8 mouse cellular contexts compared by ENCODE assay signal in genomic region chr12:80060809-80061208, GRCm38 (mm10). TPM values are rescaled to one million over a fixed set of nuclear protein-coding genes. Genes with fewer than 3 reads are reported as not detected.
DNase-seq lines count a peak whose midpoint lies in the region; ATAC-seq and TF ChIP-seq lines count a peak whose summit lies in the region.

No protein-coding gene starts in this region.

- no peaks in the 10 kb centered on the region for H3K36me3 ChIP-seq in lung, embryonic 15.5 days
- H3K36me3 ChIP-seq in heart, embryonic 16.5 days (ENCODE audit: control insufficient read depth, insufficient read depth), result no peaks in the 10 kb centered on the region
- no peaks in the 10 kb centered on the region for H3K36me3 ChIP-seq in limb, embryonic 10.5 days
- H3K36me3 ChIP-seq in spleen, adult 2 months (ENCODE audit: control insufficient read depth, insufficient read depth, low read length), result no peaks in the 10 kb centered on the region

- TF ChIP-seq CTCF in spleen, adult 2 months (IDR thresholded peaks at IDR 0.05; ENCODE audit: extremely low read depth, insufficient read depth, insufficient read length, insufficient replicate concordance), result no peak

- H3K9ac ChIP-seq in lung, embryonic 15.5 days, result no peak overlapping the region
- H3K9ac ChIP-seq in heart, embryonic 16.5 days (ENCODE audit: low read length), result no peak overlapping the region; the same call in 1 of the 2 replicates

- no peak overlapping the region for H3K4me3 ChIP-seq in lung, embryonic 15.5 days
- no peak overlapping the region for H3K4me3 ChIP-seq in heart, embryonic 16.5 days (ENCODE audit: low read length)
- H3K4me3 ChIP-seq in limb, embryonic 10.5 days, result no peak overlapping the region
- no peak overlapping the region for H3K4me3 ChIP-seq in spleen, adult 2 months (ENCODE audit: extremely low read depth, insufficient read depth, insufficient read length)

- DNase-seq in lung, postnatal 25 days (ENCODE audit: low spot score), result no peak
- no peak for DNase-seq in limb, embryonic 10.5 days (ENCODE audit: low spot score)
- DNase-seq in spleen, adult 2 months (ENCODE audit: low read depth in 1 of 2, low spot score in 2 of 2), result peak; percentile 60 to 68
- DNase-seq in urinary bladder, postnatal 25 days (ENCODE audit: low spot score), result no peak
- DNase-seq in retina, postnatal 1 day, result no peak

- H3K4me2 ChIP-seq in lung, embryonic 15.5 days, result no peak overlapping the region
- no peak overlapping the region for H3K4me2 ChIP-seq in heart, embryonic 16.5 days (ENCODE audit: low read depth, low read length)

- WGBS in lung, embryonic 15.5 days, result 35% methylated on average over 1 of the region's 1 CpGs
- 41% methylated on average over 1 of the region's 1 CpGs for WGBS in heart, embryonic 16.5 days
- WGBS in limb, embryonic 10.5 days, result 59% methylated on average over 1 of the region's 1 CpGs
- 18% methylated on average over 1 of the region's 1 CpGs for WGBS in spleen, adult 2 months

- no peaks in the 10 kb centered on the region for H3K27me3 ChIP-seq in lung, embryonic 15.5 days
- H3K27me3 ChIP-seq in heart, embryonic 16.5 days (ENCODE audit: control insufficient read depth, insufficient read depth, low read length), result no peaks in the 10 kb centered on the region
- H3K27me3 ChIP-seq in limb, embryonic 10.5 days (ENCODE audit: low read depth, poor library complexity, severe bottlenecking), result no peaks in the 10 kb centered on the region; the same call in 1 of the 2 replicates
- no peaks in the 10 kb centered on the region for H3K27me3 ChIP-seq in spleen, adult 2 months (ENCODE audit: control insufficient read depth, insufficient read depth, low read length)

- TF ChIP-seq POLR2A in spleen, adult 2 months (IDR thresholded peaks at IDR 0.05; ENCODE audit: low read depth, low read length), result no peak

- H3K27ac ChIP-seq in lung, embryonic 15.5 days, result peak overlapping the region; percentile 88; the same call in 1 of the 2 replicates
- peak overlapping the region; percentile 93 for H3K27ac ChIP-seq in heart, embryonic 16.5 days (ENCODE audit: low read length)
- peak overlapping the region; percentile 96 for H3K27ac ChIP-seq in limb, embryonic 10.5 days
- peak overlapping the region; percentile 51; the same call in 1 of the 2 replicates for H3K27ac ChIP-seq in spleen, adult 2 months (ENCODE audit: insufficient read depth, low read length)

- H3K4me1 ChIP-seq in lung, embryonic 15.5 days, result peaks cover 49% of the 10 kb centered on the region
- peaks cover 50% of the 10 kb centered on the region for H3K4me1 ChIP-seq in heart, embryonic 16.5 days (ENCODE audit: control insufficient read depth, insufficient read depth, low read length)
- H3K4me1 ChIP-seq in limb, embryonic 10.5 days, result peaks cover 56% of the 10 kb centered on the region
- H3K4me1 ChIP-seq in spleen, adult 2 months (ENCODE audit: control insufficient read depth, insufficient read depth, insufficient read length), result peaks cover 41% of the 10 kb centered on the region; the same call in 1 of the 2 replicates

- no peaks in the 10 kb centered on the region for H3K9me3 ChIP-seq in lung, embryonic 15.5 days
- H3K9me3 ChIP-seq in heart, embryonic 16.5 days (replicated peaks; ENCODE audit: control insufficient read depth, low read length), result no peaks in the 10 kb centered on the region
- H3K9me3 ChIP-seq in limb, embryonic 10.5 days (replicated peaks), result no peaks in the 10 kb centered on the region

- no peak for ATAC-seq in lung, embryonic 15.5 days (ENCODE audit: borderline replicate concordance, extremely low read depth, low FRiP score, low TSS enrichment)
- ATAC-seq in heart, embryonic 16.5 days (replicated peaks; ENCODE audit: extremely low read depth, insufficient read depth, low FRiP score), result no peak
- no peak for ATAC-seq in inflammation-experienced regulatory T-cells, adult 6 months

RNA-seq across cellular contexts. Expression of gene Zfp36l1, which starts 52.0 kb away (rescaled TPM):
- polyA plus RNA-seq in lung, embryonic 15.5 days (2015; fragmentation: Nextera tagmentation; extraction: Ambion mirVana), result 139 and 147 TPM in 2 replicates
- polyA plus RNA-seq in heart, embryonic 16.5 days (2015; fragmentation: Nextera tagmentation; extraction: Ambion mirVana), result 85.5 and 90.1 TPM in 2 replicates
- polyA plus RNA-seq in limb, embryonic 10.5 days (2016; fragmentation: Nextera tagmentation; extraction: Ambion mirVana), result 88.4 and 96.4 TPM in 2 replicates
- polyA plus RNA-seq in spleen, adult 2 months (2012; rRNA removed), result 251 and 372 TPM in 2 replicates
- polyA plus RNA-seq in inflammation-experienced regulatory T-cells, adult 6 months (2017; shearing (Covaris generic)), result 100 to 1,000 TPM; 109 to 177 (median 123) TPM

Comparison
In these comparisons a context has a peak if more than half of its experiments do, and no peak if none do; other contexts are left out.
1. DNase-seq: peak in spleen, adult 2 months (2 of 2); none in lung, postnatal 25 days (single experiment), limb, embryonic 10.5 days (single experiment), urinary bladder, postnatal 25 days (single experiment) and retina, postnatal 1 day (single experiment).
2. Peak in every context shown above with its lines, with median percentiles within 50 percentile points of each other: H3K27ac ChIP-seq.